Comparison of ENCODE assay signal across 8 mouse cellular contexts in the genomic region with DNA sequence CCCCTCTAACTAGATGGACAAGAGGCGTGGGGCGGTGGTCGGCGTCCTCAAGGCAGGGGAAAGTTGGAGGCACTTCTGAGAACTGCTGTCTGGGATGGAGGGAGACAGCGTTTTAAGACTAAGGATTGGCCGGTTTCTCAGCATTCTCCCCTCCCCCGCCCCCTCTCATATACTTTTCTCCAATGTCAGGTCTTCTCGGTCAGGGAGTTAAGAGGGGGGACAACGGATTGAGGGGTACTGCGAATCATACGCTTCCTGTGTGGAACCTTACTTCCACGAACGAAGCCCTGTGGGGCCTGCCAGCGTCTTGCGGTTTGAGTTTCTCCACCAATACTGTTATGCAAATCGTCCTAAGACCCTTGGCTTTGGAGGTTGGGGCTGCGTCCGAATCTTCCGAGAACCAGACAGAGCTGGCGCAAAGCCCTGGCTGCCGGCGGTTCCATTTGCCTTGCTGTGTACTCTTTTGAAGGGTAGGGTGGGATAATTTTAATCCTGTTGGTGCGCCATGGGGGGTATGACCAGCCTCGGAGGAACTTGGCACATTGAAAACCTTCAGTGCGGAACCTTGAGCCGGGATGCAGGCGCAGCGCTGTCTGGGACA. TPM values are rescaled to one million over a fixed set of nuclear protein-coding genes. Genes with fewer than 3 reads are reported as not detected.
DNase-seq lines count a peak whose midpoint lies in the region; ATAC-seq lines count a peak whose summit lies in the region.

No protein-coding gene starts in this region.

- H3K27ac ChIP-seq in intestine, embryonic 16.5 days (ENCODE audit: low read length), result no peak overlapping the region
- H3K27ac ChIP-seq in neural tube, embryonic 14.5 days (ENCODE audit: low read depth, low read length), result no peak overlapping the region

- H3K9ac ChIP-seq in intestine, embryonic 16.5 days (ENCODE audit: low read depth, low read length), result peak overlapping the region; percentile 75
- H3K9ac ChIP-seq in neural tube, embryonic 14.5 days (replicated peaks; ENCODE audit: low read depth, low read length), result no peak overlapping the region

- intact Hi-C loops in gastrocnemius, postnatal 36 days (cut with DNase I), result loop anchor here (5.0 kb wide), 1 partner anchor 59 kb away; no protein-coding TSS in a partner anchor

- ATAC-seq in erythroblast, adult 5-6 weeks (replicated peaks; ENCODE audit: low FRiP score, poor library complexity, severe bottlenecking), result no peak
- peak; percentile 1; the same call in 1 of the 2 replicates for ATAC-seq in intestine, embryonic 16.5 days
- no peak; the same call in 1 of the 2 replicates for ATAC-seq in neural tube, embryonic 14.5 days (ENCODE audit: low read depth)

- H3K4me2 ChIP-seq in intestine, embryonic 16.5 days (ENCODE audit: low read depth, low read length), result peak overlapping the region; percentile 100
- peak overlapping the region; percentile 85 for H3K4me2 ChIP-seq in neural tube, embryonic 14.5 days (ENCODE audit: low read depth, low read length)

- H3K36me3 ChIP-seq in erythroblast, embryonic 14.5 days (ENCODE audit: control insufficient read depth), result no peaks in the 10 kb centered on the region
- no peaks in the 10 kb centered on the region for H3K36me3 ChIP-seq in intestine, embryonic 16.5 days (ENCODE audit: control insufficient read depth, insufficient read depth, low read length)
- H3K36me3 ChIP-seq in neural tube, embryonic 14.5 days (ENCODE audit: control insufficient read depth, insufficient read depth, low read length), result no peaks in the 10 kb centered on the region

- H3K4me3 ChIP-seq in erythroblast, embryonic 14.5 days (replicated peaks), result peak overlapping the region; percentile 81
- peak overlapping the region; percentile 75 for H3K4me3 ChIP-seq in intestine, embryonic 16.5 days (ENCODE audit: low read length)
- H3K4me3 ChIP-seq in neural tube, embryonic 14.5 days (ENCODE audit: low read depth, low read length), result peak overlapping the region; percentile 44

- DNase-seq in cerebellum, postnatal 25 days, result peak; percentile 10 to 28
- peak; percentile 37 to 44 for DNase-seq in gastrocnemius, postnatal 36 days
- DNase-seq in lung, adult 18-20 months, result peak; percentile 43 to 54
- DNase-seq in MN1 (ENCODE audit: low spot score), result no peak

- peaks cover 77% of the 10 kb centered on the region for H3K27me3 ChIP-seq in erythroblast, embryonic 14.5 days (ENCODE audit: control insufficient read depth)
- peaks cover 8% of the 10 kb centered on the region for H3K27me3 ChIP-seq in intestine, embryonic 16.5 days (replicated peaks; ENCODE audit: control insufficient read depth, insufficient read depth, low read length)
- H3K27me3 ChIP-seq in neural tube, embryonic 14.5 days (ENCODE audit: control insufficient read depth, insufficient read depth, low read length), result peaks cover 19% of the 10 kb centered on the region

- peaks cover 24% of the 10 kb centered on the region for H3K4me1 ChIP-seq in erythroblast, embryonic 14.5 days (ENCODE audit: control insufficient read depth)
- H3K4me1 ChIP-seq in intestine, embryonic 16.5 days (ENCODE audit: control insufficient read depth, insufficient read depth, low read length), result 0 out of 2 replicates have a peak, but pooled peaks cover 5% of the 10 kb centered on the region
- H3K4me1 ChIP-seq in neural tube, embryonic 14.5 days (ENCODE audit: control insufficient read depth, insufficient read depth, low read length), result peaks cover 14% of the 10 kb centered on the region; the same call in 1 of the 2 replicates

- WGBS in intestine, embryonic 16.5 days, result 2% methylated on average over 28 of the region's 28 CpGs
- WGBS in neural tube, embryonic 14.5 days, result under 1% methylated on average over 28 of the region's 28 CpGs

- H3K9me3 ChIP-seq in erythroblast, embryonic 14.5 days (ENCODE audit: control insufficient read depth, low read length), result peaks cover 14% of the 10 kb centered on the region; the same call in 1 of the 2 replicates
- no peaks in the 10 kb centered on the region for H3K9me3 ChIP-seq in intestine, embryonic 16.5 days (ENCODE audit: control insufficient read depth, low read length)
- no peaks in the 10 kb centered on the region for H3K9me3 ChIP-seq in neural tube, embryonic 14.5 days (ENCODE audit: control insufficient read depth, low read length)

RNA-seq across cellular contexts. Expression of a gene that starts 1.0 kb away (rescaled TPM):
- polyA plus RNA-seq in erythroblast, embryonic 14.5 days (2012), result 9.3 and 12.9 TPM in 2 replicates
- 262 and 340 TPM in 2 replicates for total RNA-seq in erythroblast, adult 5-6 weeks (2015; ENCODE audit: low replicate concordance)
- 184 and 253 TPM in 2 replicates for total RNA-seq in erythroblast, adult 5-6 weeks (2017; ENCODE audit: low replicate concordance)
- 10 to 100 TPM; 30.1 to 39.8 TPM for total RNA-seq in gastrocnemius, postnatal 36 days (2021)
- polyA plus RNA-seq in intestine, embryonic 16.5 days (2015; fragmentation: Nextera tagmentation; extraction: Ambion mirVana), result 3.9 and 5.2 TPM in 2 replicates
- 2.1 and 3.4 TPM in 2 replicates for polyA plus RNA-seq in neural tube, embryonic 14.5 days (2014; fragmentation: Nextera tagmentation; extraction: Ambion mirVana)

RNA-seq across cellular contexts. Expression of a gene that starts 37.3 kb away (rescaled TPM):
- not detected in 2 replicates for polyA plus RNA-seq in erythroblast, embryonic 14.5 days (2012)
- total RNA-seq in erythroblast, adult 5-6 weeks (2015; ENCODE audit: low replicate concordance), result not detected in 2 replicates
- total RNA-seq in erythroblast, adult 5-6 weeks (2017; ENCODE audit: low replicate concordance), result not detected in 2 replicates
- total RNA-seq in gastrocnemius, postnatal 36 days (2021), result under 1 TPM; 0.22 to 0.59 TPM
- polyA plus RNA-seq in intestine, embryonic 16.5 days (2015; fragmentation: Nextera tagmentation; extraction: Ambion mirVana), result not detected in 2 replicates
- polyA plus RNA-seq in neural tube, embryonic 14.5 days (2014; fragmentation: Nextera tagmentation; extraction: Ambion mirVana), result not detected in 2 replicates
